Mouse (Mus musculus): ENCODE results near the gene Hoxc11. TPM values are rescaled to one million over a fixed set of nuclear protein-coding genes. Genes with fewer than 3 reads are reported as not detected.

The Hoxc11 gene
- polyA plus RNA-seq, 1 experiment from 2014 or later: not detected

GRCm38 (mm10) chr15:102919336-102920180 lies 34.7 kb upstream of the Hoxc11 start:
- peaks cover 96% of the 10 kb centered on the region for H3K27me3 ChIP-seq (ENCODE audit: control insufficient read depth, insufficient read depth, low read length)
- peaks cover 6% of the 10 kb centered on the region; the same call in 1 of the 2 replicates for H3K4me1 ChIP-seq (ENCODE audit: control insufficient read depth, insufficient read depth, low read length)
- H3K9me3 ChIP-seq (replicated peaks; ENCODE audit: control insufficient read depth, low read length): no peaks in the 10 kb centered on the region
- H3K4me3 ChIP-seq (ENCODE audit: low read depth, low read length): no peak overlapping the region
- no peak overlapping the region for H3K4me2 ChIP-seq
- H3K36me3 ChIP-seq (ENCODE audit: control insufficient read depth, insufficient read depth, low read length): no peaks in the 10 kb centered on the region
- no peak for ATAC-seq (replicated peaks; ENCODE audit: insufficient number of reproducible peaks, low FRiP score, low TSS enrichment)
- no peak overlapping the region for H3K9ac ChIP-seq (ENCODE audit: low read depth, low read length)
- H3K27ac ChIP-seq (ENCODE audit: low read depth, low read length): no peak overlapping the region
- WGBS (ENCODE audit: insufficient replicate concordance): 6% methylated on average over 12 of the region's 12 CpGs

- 2% methylated on average over 20 of the region's 20 CpGs for WGBS (ENCODE audit: insufficient replicate concordance)
- H3K36me3 ChIP-seq (ENCODE audit: control insufficient read depth, insufficient read depth, low read length): no peaks in the 10 kb centered on the region
- H3K9ac ChIP-seq (ENCODE audit: low read depth, low read length): no peak overlapping the region
- peaks cover 97% of the 10 kb centered on the region for H3K27me3 ChIP-seq (ENCODE audit: control insufficient read depth, insufficient read depth, low read length)
- peak overlapping the region; percentile 3; the same call in 1 of the 2 replicates for H3K4me3 ChIP-seq (ENCODE audit: low read depth, low read length)
- peaks cover 6% of the 10 kb centered on the region; the same call in 1 of the 2 replicates for H3K4me1 ChIP-seq (ENCODE audit: control insufficient read depth, insufficient read depth, low read length)
- ATAC-seq (replicated peaks; ENCODE audit: insufficient number of reproducible peaks, low FRiP score, low TSS enrichment): no peak
- H3K4me2 ChIP-seq: peak overlapping the region; percentile 50
- no peak overlapping the region for H3K27ac ChIP-seq (ENCODE audit: low read depth, low read length)
- no peaks in the 10 kb centered on the region for H3K9me3 ChIP-seq (replicated peaks; ENCODE audit: control insufficient read depth, low read length)
Observed at GRCm38 (mm10) chr15:102920619-102921018, 33.6 kb upstream of the Hoxc11 start.

- WGBS (ENCODE audit: insufficient replicate concordance): 2% methylated on average over 85 of the region's 88 CpGs
- Histone ChIP-seq H3K4me3 (ENCODE audit: low read depth, low read length) (peak within 1 kb of the TSS; percentile 22), H3K4me1 (ENCODE audit: control insufficient read depth, insufficient read depth, low read length) (peaks cover 6% of the 10 kb centered on the region; the same call in 1 of the 2 replicates), H3K4me2 (peak within 1 kb of the TSS; percentile 50), H3K36me3 (ENCODE audit: control insufficient read depth, insufficient read depth, low read length) (no peaks in the 10 kb centered on the region), H3K9me3 (replicated peaks; ENCODE audit: control insufficient read depth, low read length) (no peaks in the 10 kb centered on the region), H3K9ac (ENCODE audit: low read depth, low read length) (no peak within 1 kb of the TSS), H3K27me3 (ENCODE audit: control insufficient read depth, insufficient read depth, low read length) (peaks cover 97% of the 10 kb centered on the region), H3K27ac (ENCODE audit: low read depth, low read length) (no peak within 1 kb of the TSS)
- peak; percentile 42; the same call in 1 of the 2 replicates for ATAC-seq (replicated peaks; ENCODE audit: insufficient number of reproducible peaks, low FRiP score, low TSS enrichment)
Observed at GRCm38 (mm10) chr15:102921053-102922011, 32.9 kb upstream of the Hoxc11 start, which contains the start of gene Hoxc13. Hoxc13 (plus strand) TSS chr15:102921103.

GRCm38 (mm10) chr15:102922012-102922362 lies 32.2 kb upstream of the Hoxc11 start:
- Histone ChIP-seq H3K4me2 (peak overlapping the region; percentile 24; the same call in 1 of the 2 replicates), H3K27ac (ENCODE audit: low read depth, low read length) (no peak overlapping the region), H3K4me3 (ENCODE audit: low read depth, low read length) (peak overlapping the region; percentile 4), H3K4me1 (ENCODE audit: control insufficient read depth, insufficient read depth, low read length) (peaks cover 6% of the 10 kb centered on the region; the same call in 1 of the 2 replicates), H3K36me3 (ENCODE audit: control insufficient read depth, insufficient read depth, low read length) (no peaks in the 10 kb centered on the region), H3K9me3 (replicated peaks; ENCODE audit: control insufficient read depth, low read length) (no peaks in the 10 kb centered on the region), H3K9ac (ENCODE audit: low read depth, low read length) (no peak overlapping the region), H3K27me3 (ENCODE audit: control insufficient read depth, insufficient read depth, low read length) (peaks cover 96% of the 10 kb centered on the region)
- ATAC-seq (replicated peaks; ENCODE audit: insufficient number of reproducible peaks, low FRiP score, low TSS enrichment): no peak
- WGBS (ENCODE audit: insufficient replicate concordance): 1% methylated on average over 24 of the region's 24 CpGs

- no peaks in the 10 kb centered on the region for H3K9me3 ChIP-seq (replicated peaks; ENCODE audit: control insufficient read depth, low read length)
- H3K4me2 ChIP-seq: no peak overlapping the region
- no peak overlapping the region for H3K4me3 ChIP-seq (ENCODE audit: low read depth, low read length)
- no peak for ATAC-seq (replicated peaks; ENCODE audit: insufficient number of reproducible peaks, low FRiP score, low TSS enrichment)
- WGBS (ENCODE audit: insufficient replicate concordance): 15% methylated on average over 6 of the region's 6 CpGs
- peaks cover 6% of the 10 kb centered on the region; the same call in 1 of the 2 replicates for H3K4me1 ChIP-seq (ENCODE audit: control insufficient read depth, insufficient read depth, low read length)
- no peak overlapping the region for H3K9ac ChIP-seq (ENCODE audit: low read depth, low read length)
- peaks cover 96% of the 10 kb centered on the region for H3K27me3 ChIP-seq (ENCODE audit: control insufficient read depth, insufficient read depth, low read length)
- no peak overlapping the region for H3K27ac ChIP-seq (ENCODE audit: low read depth, low read length)
- no peaks in the 10 kb centered on the region for H3K36me3 ChIP-seq (ENCODE audit: control insufficient read depth, insufficient read depth, low read length)
Observed at GRCm38 (mm10) chr15:102922636-102923500, 31.4 kb upstream of the Hoxc11 start.

GRCm38 (mm10) chr15:102927032-102927645 lies 27.1 kb upstream of the Hoxc11 start:
- no peak overlapping the region for H3K27ac ChIP-seq (ENCODE audit: low read depth, low read length)
- no peaks in the 10 kb centered on the region for H3K36me3 ChIP-seq (ENCODE audit: control insufficient read depth, insufficient read depth, low read length)
- no peak overlapping the region for H3K4me3 ChIP-seq (ENCODE audit: low read depth, low read length)
- H3K4me1 ChIP-seq (ENCODE audit: control insufficient read depth, insufficient read depth, low read length): no peaks in the 10 kb centered on the region
- no peak overlapping the region for H3K9ac ChIP-seq (ENCODE audit: low read depth, low read length)
- no peak overlapping the region for H3K4me2 ChIP-seq
- H3K27me3 ChIP-seq (ENCODE audit: control insufficient read depth, insufficient read depth, low read length): peaks cover 97% of the 10 kb centered on the region
- no peaks in the 10 kb centered on the region for H3K9me3 ChIP-seq (replicated peaks; ENCODE audit: control insufficient read depth, low read length)
- no peak for ATAC-seq (replicated peaks; ENCODE audit: insufficient number of reproducible peaks, low FRiP score, low TSS enrichment)
- whole genome bisulfite sequencing (ENCODE audit: insufficient replicate concordance): under 1% methylated on average over 40 of the region's 40 CpGs

- no peaks in the 10 kb centered on the region for H3K36me3 ChIP-seq (ENCODE audit: control insufficient read depth, insufficient read depth, low read length)
- WGBS (ENCODE audit: insufficient replicate concordance): 2% methylated on average over 23 of the region's 23 CpGs
- no peaks in the 10 kb centered on the region for H3K4me1 ChIP-seq (ENCODE audit: control insufficient read depth, insufficient read depth, low read length)
- no peak overlapping the region for H3K4me3 ChIP-seq (ENCODE audit: low read depth, low read length)
- no peak overlapping the region for H3K9ac ChIP-seq (ENCODE audit: low read depth, low read length)
- H3K27me3 ChIP-seq (ENCODE audit: control insufficient read depth, insufficient read depth, low read length): peaks cover 100% of the 10 kb centered on the region
- no peak for ATAC-seq (replicated peaks; ENCODE audit: insufficient number of reproducible peaks, low FRiP score, low TSS enrichment)
- H3K9me3 ChIP-seq (replicated peaks; ENCODE audit: control insufficient read depth, low read length): no peaks in the 10 kb centered on the region
- H3K27ac ChIP-seq (ENCODE audit: low read depth, low read length): no peak overlapping the region
- H3K4me2 ChIP-seq: no peak overlapping the region
Observed at GRCm38 (mm10) chr15:102931706-102932358, 22.4 kb upstream of the Hoxc11 start.
